Mouse (Mus musculus): Measurements from ENCODE around the gene Srek1. TPM values are rescaled to one million over a fixed set of nuclear protein-coding genes. Genes with fewer than 3 reads are reported as not detected.

Gene Srek1
- total RNA-seq, 2 experiments from 2014 or later, result 82.5 to 110 TPM

DNA sequence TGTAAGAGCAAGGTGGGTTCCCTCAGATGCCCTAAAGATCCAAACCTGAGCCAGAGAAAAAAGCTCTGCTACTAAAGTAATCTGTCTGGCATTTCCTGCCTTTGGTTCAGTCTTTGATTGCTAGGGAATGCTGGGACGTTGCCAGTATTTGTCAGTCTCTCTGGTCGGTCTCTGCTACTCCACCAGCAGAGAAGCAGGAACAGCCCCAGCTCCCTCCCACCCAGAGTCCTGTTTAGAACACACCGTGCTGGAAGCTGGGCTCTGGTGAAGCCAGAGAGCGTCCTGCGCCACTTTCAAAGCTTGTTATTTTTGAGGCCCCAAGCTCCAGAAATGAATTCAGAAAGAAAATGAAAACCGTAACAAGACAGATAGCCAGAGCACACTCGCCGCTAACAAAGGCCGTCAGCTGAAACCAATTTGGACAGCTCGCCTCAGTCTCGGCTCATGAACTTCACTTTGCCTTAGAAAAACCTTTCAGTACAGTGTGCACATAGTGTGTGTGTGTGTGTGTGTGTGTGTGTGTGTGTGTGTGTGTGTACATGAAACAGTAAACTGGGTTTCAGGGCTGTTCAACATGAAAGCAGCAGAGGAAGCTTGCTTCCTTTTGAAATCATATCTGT is 62.9 kb downstream of the Srek1 start:
- DNase-seq, result peak; percentile 62 to 63

DNA sequence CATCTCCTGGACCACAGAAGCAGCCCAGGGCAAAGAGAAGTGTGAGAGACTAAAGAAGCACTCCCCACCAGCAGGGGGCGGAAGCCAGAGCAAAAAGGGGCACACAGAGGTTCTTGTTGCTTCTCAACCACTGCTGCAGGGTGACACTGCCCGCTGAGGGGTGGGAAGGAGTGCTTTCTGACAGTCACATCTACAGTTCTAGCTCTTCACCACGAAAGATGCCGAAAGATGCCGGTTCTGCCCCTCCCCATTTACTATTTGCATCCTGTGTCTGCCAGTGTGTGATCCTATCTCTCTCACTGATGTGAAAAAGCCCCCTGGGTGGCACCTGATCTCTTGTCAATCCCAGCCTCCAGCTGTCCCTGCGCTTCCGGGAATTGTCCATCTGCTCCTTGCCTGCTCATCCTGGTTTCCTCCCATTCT is 64.0 kb downstream of the Srek1 start:
- no peak for DNase-seq

DNA sequence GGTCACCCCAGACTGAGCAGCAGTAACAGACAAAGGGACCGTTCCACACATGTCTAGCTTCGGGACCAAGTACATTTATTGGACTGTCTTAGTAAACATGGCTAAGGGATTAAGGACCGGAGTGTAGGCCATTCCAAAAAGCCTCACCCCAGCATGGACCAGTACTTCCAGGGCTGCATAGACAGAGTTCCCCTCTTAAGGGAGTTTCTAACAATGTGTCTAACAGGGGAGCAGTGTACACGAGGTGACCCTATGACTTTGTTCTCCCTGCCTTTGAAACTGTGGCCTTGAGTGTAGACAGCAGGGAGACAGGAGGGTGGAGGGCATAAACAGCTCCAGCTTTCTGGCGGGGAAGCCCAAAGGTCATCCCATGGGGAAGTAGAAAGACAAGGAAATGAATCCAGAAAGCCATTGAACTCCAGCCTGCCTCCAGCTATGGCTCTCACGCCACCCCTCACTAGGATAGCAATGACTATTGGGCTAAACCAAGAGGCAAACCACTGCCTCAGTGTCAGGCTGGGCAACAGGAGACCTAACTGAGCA is 68.9 kb downstream of the Srek1 start:
- DNase-seq, result no peak

DNA sequence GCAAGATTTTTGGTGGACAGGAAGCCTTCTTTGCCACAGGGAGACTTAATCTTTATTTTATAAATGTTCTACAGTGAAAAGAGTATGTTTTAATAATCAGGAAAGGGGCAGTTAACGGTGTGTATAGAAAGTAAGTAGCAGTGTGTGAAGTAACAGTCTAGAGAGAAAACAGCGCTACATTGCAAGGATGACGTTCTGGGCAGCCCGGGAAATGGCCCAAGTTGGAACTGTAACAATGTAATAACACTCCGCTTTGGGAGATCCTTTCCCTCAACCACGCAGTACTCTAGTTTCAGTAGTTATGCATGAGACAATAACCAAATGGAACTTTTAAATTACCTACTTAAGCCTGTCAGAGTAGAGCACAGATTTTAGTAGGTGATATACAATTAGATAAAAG is 70.6 kb downstream of the Srek1 start:
- no peak for DNase-seq

DNA sequence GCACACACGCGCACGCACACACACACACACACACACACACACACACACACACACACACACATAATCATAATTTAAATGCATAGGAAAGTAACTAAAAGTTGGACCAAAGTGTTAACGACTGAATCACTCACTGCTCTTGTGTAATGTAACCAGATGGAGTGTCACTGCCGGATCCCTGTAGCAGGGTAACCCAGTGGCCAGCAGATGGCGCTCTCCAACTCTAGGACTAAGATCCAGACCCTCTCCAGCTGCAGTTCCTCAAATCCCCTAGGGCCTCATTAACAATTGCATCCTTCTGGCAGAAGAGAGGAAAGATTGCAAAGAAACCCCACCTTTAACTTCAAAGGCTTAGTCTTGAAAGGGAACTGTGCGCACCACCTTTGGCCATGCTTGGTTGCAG is 71.0 kb downstream of the Srek1 start:
- peak; percentile 70 to 74 for DNase-seq

DNA sequence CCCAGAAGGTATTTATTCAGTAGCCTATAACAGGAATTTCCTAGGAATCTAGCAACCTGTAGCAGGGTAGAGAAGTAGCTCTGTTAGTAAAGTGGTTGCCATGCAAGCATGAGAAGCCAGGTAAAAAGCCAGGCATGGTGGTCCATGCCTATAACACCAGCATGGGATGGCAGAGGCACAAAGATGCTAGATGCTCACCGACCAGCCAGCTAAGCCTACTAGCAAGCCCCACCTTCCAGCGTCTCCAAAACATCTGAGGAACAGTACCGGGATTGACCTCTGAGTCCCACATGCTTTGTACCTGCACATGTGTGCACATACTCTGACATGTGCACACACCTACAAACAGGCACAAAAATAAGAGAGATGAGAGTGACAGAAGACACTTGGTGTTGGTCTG is 72.1 kb downstream of the Srek1 start:
- no peak for DNase-seq

DNA sequence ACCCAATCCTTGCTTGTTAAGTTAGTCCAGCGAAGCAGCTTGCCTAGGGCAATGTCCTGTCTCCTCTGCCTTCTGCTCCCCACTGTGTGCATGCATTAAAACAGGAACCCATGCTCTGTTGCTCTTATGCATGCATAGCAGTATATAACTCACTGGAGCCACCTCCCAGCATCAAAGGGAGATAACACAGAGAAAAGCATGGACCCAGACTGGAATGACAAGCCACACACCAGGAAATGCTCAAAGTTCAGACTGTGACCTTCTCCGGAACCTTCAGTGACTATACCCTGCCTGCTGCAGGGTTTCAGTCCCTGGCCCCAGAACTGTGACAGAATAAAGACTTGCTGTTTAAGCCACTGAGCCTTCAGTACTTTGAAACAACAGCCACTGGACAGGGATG is 73.7 kb downstream of the Srek1 start:
- DNase-seq, result no peak

DNA sequence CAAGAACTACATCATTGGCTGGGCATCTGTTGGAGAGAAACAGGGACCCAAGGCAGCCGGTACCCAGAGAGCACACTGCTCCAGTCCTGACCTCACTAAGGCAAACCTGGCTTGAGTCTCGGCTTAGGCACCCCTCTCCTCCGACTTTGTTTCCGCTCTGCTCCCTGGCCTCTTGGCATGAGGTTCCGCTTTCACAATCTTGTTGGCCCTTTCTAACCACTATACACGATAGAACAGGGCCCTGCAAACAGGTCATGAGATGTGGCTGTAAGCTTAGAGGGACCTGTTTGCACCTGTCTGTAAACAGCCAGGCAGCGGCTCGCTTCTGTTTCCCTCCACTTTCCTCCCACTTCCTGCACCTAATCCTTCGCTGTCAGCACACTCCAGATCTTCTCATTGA is 76.4 kb downstream of the Srek1 start:
- no peak for DNase-seq

DNA sequence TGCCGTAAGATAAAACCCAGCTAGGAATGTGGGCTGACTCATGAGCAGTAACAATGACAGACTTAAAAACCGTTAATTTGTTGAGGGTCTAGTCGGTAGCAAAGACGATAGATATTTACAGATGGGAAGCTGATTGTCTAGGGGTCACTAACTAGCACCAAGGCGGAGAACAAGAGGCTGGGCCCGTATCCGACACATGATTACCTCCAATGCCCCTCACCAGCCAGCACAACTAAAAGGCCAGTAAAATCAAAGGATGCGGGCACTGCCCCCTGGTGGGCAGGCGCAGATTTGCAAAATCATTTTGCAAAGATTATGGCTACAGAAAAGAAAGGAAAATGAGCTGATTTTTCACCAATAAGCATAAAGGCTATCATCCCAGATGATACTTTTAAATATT is 78.2 kb downstream of the Srek1 start:
- peak; percentile 9 to 37 for DNase-seq

DNA sequence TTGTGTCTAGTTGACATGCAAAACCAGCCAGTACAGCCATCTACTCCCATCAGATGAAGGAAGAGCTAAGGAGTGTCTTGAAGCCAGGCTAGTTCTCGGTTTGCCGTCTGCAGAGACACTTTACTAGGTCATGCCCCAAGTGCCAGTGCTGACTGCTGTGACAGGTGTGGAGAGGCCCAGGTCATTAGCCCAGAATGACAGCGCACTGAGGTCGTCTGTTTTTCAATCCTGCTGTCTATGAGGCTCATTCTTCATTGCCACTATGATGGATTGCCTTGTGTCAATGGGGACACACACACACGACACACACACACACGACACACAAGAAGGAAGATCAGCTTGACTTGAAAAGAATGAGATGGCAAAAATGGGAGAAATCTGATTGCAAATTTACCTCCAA is 79.0 kb downstream of the Srek1 start:
- no peak for DNase-seq

Other genes starting within 250 kb of the Srek1 start
- 10 to 100 TPM; 43.0 to 44.8 TPM for gene Erbin, start 145.9 kb upstream of the Srek1 start, total RNA-seq (2021)

Data from layer of hippocampus, postnatal 36 days (tissue).